Mouse (Mus musculus) hindbrain, embryonic 15.5 days (tissue): ENCODE measurements around the gene Fn1. TPM values are rescaled to one million over a fixed set of nuclear protein-coding genes. Genes with fewer than 3 reads are reported as not detected.

Source experiments
- ATAC-seq: fragments of 200-750 bp; cut with Nextera tagmentation; 2 replicates; pipeline ENCODE4 v1.8.0; 2017; ENCODE audit warnings: low read depth, moderate number of reproducible peaks, moderate TSS enrichment; ENCODE audit not compliant: low FRiP score
- H3K27ac ChIP-seq: fragments of 300-500 bp; sonication (generic); replicated peaks from 2 replicates; pipeline ENCODE4 v1.5.1; 2015; ENCODE audit warnings: mild to moderate bottlenecking, inconsistent platforms
- H3K27me3 ChIP-seq: fragments of 300-500 bp; sonication (generic); 2 replicates; pipeline ENCODE4 v1.6.1; 2015; ENCODE audit warnings: control low read depth, inconsistent platforms
- H3K36me3 ChIP-seq: fragments of 300-500 bp; sonication (generic); 2 replicates; pipeline ENCODE4 v1.6.1; 2015; ENCODE audit warnings: control low read depth, inconsistent platforms
- H3K4me1 ChIP-seq: fragments of 300-500 bp; sonication (generic); replicated peaks from 2 replicates; pipeline ENCODE4 v1.6.1; 2015; ENCODE audit warnings: control low read depth, inconsistent platforms
- H3K4me2 ChIP-seq: fragments of 300-500 bp; sonication (generic); 2 replicates; pipeline ENCODE4 v1.6.1; 2015; ENCODE audit warnings: moderate library complexity, mild to moderate bottlenecking, inconsistent platforms
- H3K4me3 ChIP-seq: fragments of 300-500 bp; sonication (generic); 2 replicates; pipeline ENCODE4 v1.5.1; 2015; ENCODE audit warnings: mild to moderate bottlenecking, inconsistent platforms
- H3K9ac ChIP-seq: fragments of 300-500 bp; sonication (generic); 2 replicates; pipeline ENCODE4 v1.6.1; 2015; ENCODE audit warnings: inconsistent platforms
- H3K9me3 ChIP-seq: fragments of 300-500 bp; sonication (generic); 2 replicates; pipeline ENCODE4 v1.6.1; 2016; ENCODE audit warnings: control low read depth, inconsistent platforms
- WGBS: fragments of 180-500 bp; shearing (Covaris S2); methylation state at CpG from one replicate; pipeline ENCODE4 v1.1.7; 2015; 5-methylcytosine and 5-hydroxymethylcytosine counted together
- polyA plus RNA-seq: library from polyadenylated mRNA; unstranded; fragments of >200 nt; fragmentation: Nextera tagmentation; extraction: Ambion mirVana; gene quantifications from 2 replicates; pipeline ENCODE4 v1.2.1, GENCODE M21; 2015

Fn1 gene
- polyA plus RNA-seq, 1 experiment from 2014 or later = 36.7 TPM

GRCm38 (mm10) chr1:71630243-71630642 lies 22.8 kb downstream of the Fn1 start:
- Histone ChIP-seq H3K27ac (no peak overlapping the region), H3K9ac (no peak overlapping the region), H3K4me1 (no peaks in the 10 kb centered on the region), H3K4me2 (no peak overlapping the region), H3K36me3 (no peaks in the 10 kb centered on the region), H3K4me3 (no peak overlapping the region), H3K9me3 (no peaks in the 10 kb centered on the region), H3K27me3 (no peaks in the 10 kb centered on the region)
- no peak for ATAC-seq
- 89% methylated on average over 8 of the region's 8 CpGs for WGBS

DNA sequence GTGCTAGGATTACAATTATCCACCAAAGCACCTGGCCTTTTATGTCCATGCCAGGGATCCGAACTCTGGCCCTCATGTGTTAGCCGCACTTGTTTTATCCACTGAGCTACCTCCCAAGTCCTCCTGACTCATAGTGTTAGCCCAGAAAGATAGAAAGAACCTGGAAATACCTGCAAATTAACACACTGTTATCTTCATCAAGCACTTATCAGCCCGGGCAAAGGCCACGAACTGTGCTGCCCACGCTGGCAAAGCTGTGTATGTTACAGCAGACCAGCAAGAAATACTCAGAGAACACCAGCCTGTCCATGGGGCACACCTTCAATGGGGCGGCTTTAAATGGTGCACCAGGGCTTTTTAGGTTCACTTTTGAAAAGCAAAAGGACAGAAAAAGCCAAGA lies 29.4 kb downstream of the Fn1 start:
- ATAC-seq = no peak
- H3K27ac ChIP-seq = no peak overlapping the region
- no peak overlapping the region for H3K9ac ChIP-seq

DNA sequence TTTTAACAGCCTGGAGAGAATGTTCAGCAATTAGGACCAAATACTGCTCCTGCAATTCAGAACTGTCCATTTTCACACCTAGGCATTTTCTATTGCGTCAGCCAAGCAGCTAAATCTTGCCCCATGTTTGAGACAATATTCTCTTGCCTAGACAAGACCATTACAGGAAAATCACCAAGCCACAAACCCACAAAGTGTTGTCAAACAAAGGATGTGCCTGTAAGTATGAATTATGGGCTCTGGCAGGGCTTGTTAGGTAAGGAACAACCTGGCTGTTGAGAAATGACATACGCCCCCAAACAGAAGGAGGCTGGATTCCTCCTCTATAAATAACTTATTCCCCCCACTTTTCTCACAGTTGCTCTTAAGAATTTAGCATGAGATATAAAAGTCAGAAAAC lies 31.5 kb downstream of the Fn1 start:
- Histone ChIP-seq H3K36me3 (no peaks in the 10 kb centered on the region), H3K4me3 (no peak overlapping the region), H3K4me1 (no peaks in the 10 kb centered on the region), H3K9ac (no peak overlapping the region), H3K27me3 (no peaks in the 10 kb centered on the region), H3K27ac (no peak overlapping the region), H3K4me2 (no peak overlapping the region), H3K9me3 (no peaks in the 10 kb centered on the region)
- 95% methylated on average over 2 of the region's 2 CpGs for WGBS
- no peak for ATAC-seq

More for the DNA sequence above, 29.4 kb downstream of the Fn1 start:
- Histone ChIP-seq H3K9me3 (no peaks in the 10 kb centered on the region), H3K27me3 (no peaks in the 10 kb centered on the region), H3K4me2 (no peak overlapping the region), H3K4me3 (no peak overlapping the region), H3K4me1 (no peaks in the 10 kb centered on the region), H3K36me3 (no peaks in the 10 kb centered on the region)
- 99% methylated on average over 6 of the region's 6 CpGs for WGBS

- peak; percentile 92 for ATAC-seq
- H3K27me3 ChIP-seq = no peaks in the 10 kb centered on the region
- H3K27ac ChIP-seq = peak overlapping the region; percentile 17
- no peak overlapping the region for H3K9ac ChIP-seq
- peak overlapping the region; percentile 16 for H3K4me2 ChIP-seq
- H3K4me1 ChIP-seq = peaks cover 15% of the 10 kb centered on the region
- H3K9me3 ChIP-seq = no peaks in the 10 kb centered on the region
- WGBS = 16% methylated on average over 8 of the region's 8 CpGs
- no peak overlapping the region for H3K4me3 ChIP-seq
- H3K36me3 ChIP-seq = no peaks in the 10 kb centered on the region
These were observed 38.3 kb downstream of the Fn1 start for GRCm38 (mm10) chr1:71614545-71615246.

DNA sequence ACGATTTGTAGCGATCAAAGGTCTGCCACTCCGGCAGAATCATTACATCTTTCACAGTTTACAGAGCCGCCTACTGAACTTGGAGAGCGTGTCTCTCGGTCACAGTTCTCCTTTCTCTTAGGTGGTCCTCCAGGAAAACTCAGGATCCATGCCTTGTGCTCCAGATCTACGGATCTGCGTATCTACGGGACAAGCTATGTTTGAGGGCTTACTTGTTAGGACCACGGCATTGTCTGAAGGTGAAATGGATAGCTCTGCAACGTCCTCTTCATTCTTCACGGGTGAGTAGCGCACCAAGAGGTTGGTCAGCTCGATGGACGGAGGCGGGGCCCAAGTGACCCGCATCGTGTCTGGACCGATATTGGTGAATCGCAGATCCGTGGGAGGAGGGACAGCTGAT lies 40.7 kb downstream of the Fn1 start:
- WGBS = 95% methylated on average over 21 of the region's 21 CpGs
- ATAC-seq = no peak

GRCm38 (mm10) chr1:71609916-71610315 lies 43.1 kb downstream of the Fn1 start:
- H3K9ac ChIP-seq = no peak overlapping the region
- H3K27ac ChIP-seq = no peak overlapping the region
- WGBS = 92% methylated on average over 5 of the region's 5 CpGs
- ATAC-seq = no peak
- H3K4me1 ChIP-seq = peaks cover 8% of the 10 kb centered on the region
- no peak overlapping the region for H3K4me2 ChIP-seq
- no peaks in the 10 kb centered on the region for H3K9me3 ChIP-seq
- H3K4me3 ChIP-seq = no peak overlapping the region
- H3K27me3 ChIP-seq = no peaks in the 10 kb centered on the region
- H3K36me3 ChIP-seq = no peaks in the 10 kb centered on the region

More for the DNA sequence above, 40.7 kb downstream of the Fn1 start:
- H3K4me2 ChIP-seq = no peak overlapping the region
- H3K27me3 ChIP-seq = no peaks in the 10 kb centered on the region
- no peak overlapping the region for H3K4me3 ChIP-seq
- H3K9me3 ChIP-seq = no peaks in the 10 kb centered on the region
- H3K36me3 ChIP-seq = no peaks in the 10 kb centered on the region
- H3K27ac ChIP-seq = no peak overlapping the region
- no peak overlapping the region for H3K9ac ChIP-seq
- peaks cover 15% of the 10 kb centered on the region for H3K4me1 ChIP-seq

DNA sequence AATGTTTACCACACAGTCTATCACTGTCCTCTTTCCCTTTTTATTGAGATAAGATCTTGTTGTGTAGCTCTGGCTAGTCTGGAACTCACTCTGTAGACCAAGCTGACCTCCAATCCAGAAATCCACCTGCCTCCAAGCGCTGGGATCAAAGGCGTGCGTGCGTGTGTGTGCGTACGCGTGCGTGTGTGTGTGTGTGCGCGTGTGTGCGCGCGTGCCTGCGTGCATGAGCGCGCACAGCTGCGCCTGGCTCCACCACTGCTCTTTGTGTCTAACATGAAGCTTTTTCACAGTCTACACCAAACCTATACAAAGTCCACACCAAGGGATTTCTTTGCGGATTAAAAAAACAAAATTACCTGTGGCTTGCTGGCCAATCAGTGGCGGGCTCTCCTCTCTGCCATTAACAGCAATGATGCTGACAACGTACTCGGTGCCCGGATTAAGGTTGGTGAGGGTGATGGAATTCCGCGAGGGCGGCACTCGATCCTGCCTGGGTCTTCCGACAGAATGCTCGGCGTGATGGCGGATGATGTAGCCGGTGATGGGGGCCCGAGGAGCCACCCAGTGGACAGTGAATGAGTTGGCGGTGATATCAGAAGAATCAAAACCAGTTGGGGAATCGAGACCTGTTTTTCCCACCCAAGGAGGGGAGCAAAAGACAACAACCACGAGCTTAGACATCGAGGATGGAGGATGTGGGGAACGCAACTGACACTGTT lies 43.8 kb downstream of the Fn1 start:
- H3K36me3 ChIP-seq = no peaks in the 10 kb centered on the region

DNA sequence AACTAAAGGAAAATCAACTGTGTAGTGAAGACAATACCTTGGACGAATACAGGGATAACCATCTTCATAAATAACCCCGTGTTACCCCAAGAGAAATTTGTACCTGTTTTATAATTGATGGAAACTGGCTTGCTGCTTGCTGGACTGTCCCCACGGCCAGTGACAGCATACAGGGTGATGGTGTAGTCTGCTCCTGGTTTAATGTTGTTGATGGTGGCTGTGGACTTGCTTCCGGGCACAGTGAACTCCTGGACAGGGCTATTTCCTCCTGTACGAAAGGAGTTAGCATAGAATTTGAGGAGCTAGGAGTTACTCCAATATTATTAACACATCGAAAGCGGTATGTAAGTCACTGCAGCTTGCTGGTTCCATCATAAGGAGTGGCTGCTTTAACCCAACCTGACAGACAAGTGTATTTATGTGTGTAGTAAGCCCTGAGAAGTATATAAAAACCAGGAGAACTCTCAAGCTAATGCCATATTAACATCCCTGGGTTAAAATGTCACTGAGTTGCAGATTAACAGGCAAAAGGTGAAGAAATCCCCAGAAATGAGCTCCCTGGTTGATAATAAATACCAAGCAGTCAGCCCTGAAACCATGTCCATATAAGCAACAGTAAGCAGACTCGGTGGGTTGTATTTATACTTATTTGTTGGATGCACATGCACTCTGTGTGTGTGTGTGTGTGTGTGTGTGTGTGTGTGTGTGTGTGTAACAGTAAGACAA lies 46.2 kb downstream of the Fn1 start:
- no peak overlapping the region for H3K4me3 ChIP-seq
- no peaks in the 10 kb centered on the region for H3K9me3 ChIP-seq
- WGBS = 93% methylated on average over 8 of the region's 8 CpGs
- no peaks in the 10 kb centered on the region for H3K4me1 ChIP-seq
- no peak overlapping the region for H3K27ac ChIP-seq
- H3K9ac ChIP-seq = no peak overlapping the region
- no peak for ATAC-seq
- H3K27me3 ChIP-seq = no peaks in the 10 kb centered on the region
- no peaks in the 10 kb centered on the region for H3K36me3 ChIP-seq
- H3K4me2 ChIP-seq = no peak overlapping the region

More for the DNA sequence above, 43.8 kb downstream of the Fn1 start:
- Histone ChIP-seq H3K9me3 (no peaks in the 10 kb centered on the region), H3K4me3 (no peak overlapping the region), H3K4me2 (no peak overlapping the region), H3K27me3 (no peaks in the 10 kb centered on the region), H3K27ac (no peak overlapping the region), H3K4me1 (peaks cover 1% of the 10 kb centered on the region), H3K9ac (no peak overlapping the region)
- no peak for ATAC-seq
- WGBS = 98% methylated on average over 37 of the region's 37 CpGs

GRCm38 (mm10) chr1:71605751-71606150 lies 47.2 kb downstream of the Fn1 start:
- ATAC-seq = no peak

DNA sequence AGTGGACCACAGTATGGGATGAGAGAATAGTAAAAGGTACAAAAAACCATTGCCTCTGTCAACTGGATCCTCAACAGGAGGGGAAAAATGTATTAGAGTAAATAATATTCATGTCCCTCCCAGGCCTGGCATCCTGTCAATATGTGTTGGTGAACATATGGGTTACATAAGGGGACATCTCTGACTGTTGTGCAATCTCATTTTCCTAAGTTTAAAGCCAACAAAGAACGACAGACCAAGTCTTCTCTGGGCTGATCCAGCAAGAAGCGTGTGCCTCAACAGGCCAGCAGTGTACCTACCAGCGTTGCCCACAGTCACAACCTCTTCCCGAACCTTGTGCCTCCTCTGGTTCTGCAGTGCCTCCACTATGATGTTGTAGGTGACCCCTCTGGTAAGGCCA lies 57.6 kb downstream of the Fn1 start:
- Histone ChIP-seq H3K4me2 (no peak overlapping the region), H3K9me3 (no peaks in the 10 kb centered on the region), H3K9ac (no peak overlapping the region), H3K36me3 (no peaks in the 10 kb centered on the region), H3K4me1 (no peaks in the 10 kb centered on the region), H3K4me3 (no peak overlapping the region), H3K27me3 (no peaks in the 10 kb centered on the region), H3K27ac (no peak overlapping the region)
- no peak for ATAC-seq
- 91% methylated on average over 4 of the region's 4 CpGs for WGBS

More at GRCm38 (mm10) chr1:71605751-71606150, 47.2 kb downstream of the Fn1 start:
- H3K27me3 ChIP-seq = no peaks in the 10 kb centered on the region
- no peak overlapping the region for H3K9ac ChIP-seq
- H3K27ac ChIP-seq = no peak overlapping the region
- H3K4me2 ChIP-seq = no peak overlapping the region
- H3K4me1 ChIP-seq = no peaks in the 10 kb centered on the region
- H3K36me3 ChIP-seq = no peaks in the 10 kb centered on the region
- H3K4me3 ChIP-seq = no peak overlapping the region
- no peaks in the 10 kb centered on the region for H3K9me3 ChIP-seq
- WGBS = 94% methylated on average over 2 of the region's 2 CpGs

DNA sequence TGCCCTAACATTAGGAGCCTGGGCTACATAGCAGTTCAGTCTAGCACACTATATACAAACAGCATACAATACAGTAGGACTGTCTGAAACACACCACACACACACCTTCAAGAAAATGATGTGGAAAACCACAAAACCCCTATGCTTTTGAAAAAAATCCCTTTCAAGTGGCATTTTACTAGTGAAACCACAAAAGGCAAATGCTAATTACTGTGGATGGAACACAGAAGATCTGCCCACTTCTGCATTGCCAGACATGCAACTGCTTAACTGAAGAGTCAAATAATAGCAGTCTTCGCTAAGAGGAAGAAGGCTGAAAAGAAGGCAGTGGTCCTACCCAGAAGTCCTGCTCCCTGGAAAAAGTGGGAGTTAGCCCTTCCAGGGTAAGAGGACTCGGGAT lies 58.7 kb downstream of the Fn1 start:
- no peak overlapping the region for H3K9ac ChIP-seq
- H3K27ac ChIP-seq = no peak overlapping the region
- 89% methylated on average over 2 of the region's 2 CpGs for WGBS

GRCm38 (mm10) chr1:71593184-71593583 lies 59.8 kb downstream of the Fn1 start:
- Histone ChIP-seq H3K36me3 (0 out of 2 replicates have a peak, but pooled peaks cover 4% of the 10 kb centered on the region), H3K9ac (no peak overlapping the region), H3K27ac (no peak overlapping the region), H3K4me2 (no peak overlapping the region), H3K4me1 (no peaks in the 10 kb centered on the region), H3K27me3 (no peaks in the 10 kb centered on the region), H3K9me3 (no peaks in the 10 kb centered on the region), H3K4me3 (no peak overlapping the region)
- ATAC-seq = no peak
- 94% methylated on average over 9 of the region's 9 CpGs for WGBS

More for the DNA sequence above, 58.7 kb downstream of the Fn1 start:
- Histone ChIP-seq H3K4me2 (no peak overlapping the region), H3K27me3 (no peaks in the 10 kb centered on the region), H3K4me1 (no peaks in the 10 kb centered on the region), H3K36me3 (0 out of 2 replicates have a peak, but pooled peaks cover 4% of the 10 kb centered on the region), H3K9me3 (no peaks in the 10 kb centered on the region), H3K4me3 (no peak overlapping the region)
- no peak for ATAC-seq
